In genomic region chr6:38007459-38007858, GRCm38 (mm10) we compare ENCODE assay signal across 8 mouse cellular contexts. TPM values are rescaled to one million over a fixed set of nuclear protein-coding genes. Genes with fewer than 3 reads are reported as not detected.
DNase-seq lines count a peak whose midpoint lies in the region; ATAC-seq and TF ChIP-seq lines count a peak whose summit lies in the region.

No protein-coding gene starts in this region.

- POLR2A ChIA-PET in Patski (lab: Charles Lee) = no interaction called here

- intact Hi-C loops in gastrocnemius, postnatal 14 days (cut with DNase I; ENCODE audit: low total_unique reads) = no loop called here

- H3K9me3 ChIP-seq in kidney, embryonic 16.5 days (ENCODE audit: low read length) = no peaks in the 10 kb centered on the region
- H3K9me3 ChIP-seq in liver, postnatal 0 days (ENCODE audit: low read length) = no peaks in the 10 kb centered on the region
- H3K9me3 ChIP-seq in neural tube, embryonic 15.5 days (replicated peaks) = no peaks in the 10 kb centered on the region

- no peak for TF ChIP-seq EP300 in liver, postnatal 0 days (IDR thresholded peaks at IDR 0.05; ENCODE audit: low read depth)

- in situ Hi-C loops in Patski (cut with MboI; ENCODE audit: low pct_unique_long_range_greater_than_20kb) = loop anchor here (10.0 kb wide), 1 partner anchor 147 kb away; no protein-coding TSS in a partner anchor

- no peak overlapping the region for H3K4me2 ChIP-seq in kidney, embryonic 16.5 days (replicated peaks; ENCODE audit: low read depth, low read length)
- no peak overlapping the region for H3K4me2 ChIP-seq in liver, postnatal 0 days (ENCODE audit: low read depth, low read length)
- H3K4me2 ChIP-seq in neural tube, embryonic 15.5 days = no peak overlapping the region

- CTCF ChIA-PET in Patski (lab: Charles Lee) = interaction anchor here (1.0 to 2.9 kb wide), 9 partner anchors 10 to 549 kb away, joined by 3 to 14 read pairs (median 3); no protein-coding TSS in a partner anchor

- TF ChIP-seq CTCF in Patski (IDR thresholded peaks at IDR 0.05) = peak; percentile 31
- peak; percentile 81 for TF ChIP-seq CTCF in liver, postnatal 0 days (IDR thresholded peaks at IDR 0.05; ENCODE audit: low read depth)

- no peak overlapping the region for H3K27ac ChIP-seq in kidney, embryonic 16.5 days (ENCODE audit: low read length)
- H3K27ac ChIP-seq in liver, postnatal 0 days (ENCODE audit: low read depth) = no peak overlapping the region
- H3K27ac ChIP-seq in neural tube, embryonic 15.5 days (replicated peaks) = no peak overlapping the region

- no peaks in the 10 kb centered on the region for H3K27me3 ChIP-seq in Patski
- H3K27me3 ChIP-seq in kidney, embryonic 16.5 days (ENCODE audit: insufficient read depth, low read length) = no peaks in the 10 kb centered on the region
- no peaks in the 10 kb centered on the region for H3K27me3 ChIP-seq in liver, postnatal 0 days (ENCODE audit: insufficient read depth, low read length)
- no peaks in the 10 kb centered on the region for H3K27me3 ChIP-seq in neural tube, embryonic 15.5 days (replicated peaks)

- no peak overlapping the region for H3K4me3 ChIP-seq in kidney, embryonic 16.5 days (ENCODE audit: low read length)
- H3K4me3 ChIP-seq in liver, postnatal 0 days (ENCODE audit: low read depth, low read length) = no peak overlapping the region
- H3K4me3 ChIP-seq in neural tube, embryonic 15.5 days (replicated peaks) = no peak overlapping the region

- ATAC-seq in Patski = no peak
- ATAC-seq in kidney, embryonic 16.5 days (ENCODE audit: low FRiP score, low TSS enrichment) = peak; percentile 76; the same call in 1 of the 2 replicates
- ATAC-seq in liver, postnatal 0 days = no peak
- ATAC-seq in neural tube, embryonic 15.5 days (ENCODE audit: low FRiP score) = peak; percentile 66
- no peak for ATAC-seq in inflammation-experienced regulatory T-cells, adult 6 months

- WGBS in kidney, embryonic 16.5 days = 11% methylated on average over 6 of the region's 6 CpGs
- WGBS in liver, postnatal 0 days (ENCODE audit: insufficient replicate concordance) = 10% methylated on average over 6 of the region's 6 CpGs
- WGBS in neural tube, embryonic 15.5 days = 19% methylated on average over 6 of the region's 6 CpGs

- H3K36me3 ChIP-seq in kidney, embryonic 16.5 days (ENCODE audit: insufficient read depth, low read length) = no peaks in the 10 kb centered on the region
- H3K36me3 ChIP-seq in liver, postnatal 0 days (replicated peaks; ENCODE audit: insufficient read depth, low read length) = no peaks in the 10 kb centered on the region
- no peaks in the 10 kb centered on the region for H3K36me3 ChIP-seq in neural tube, embryonic 15.5 days

- DNase-seq in CD8-positive naive resting alpha-beta T cell, adult 2 months (ENCODE audit: low read depth in 2 of 2, low spot score in 2 of 2) = peak; percentile 8 to 23
- DNase-seq in Patski (ENCODE audit: low read depth, low spot score) = peak; percentile 9
- peak; percentile 32 to 58 for DNase-seq in cerebellum, postnatal 25 days
- peak; percentile 25 for DNase-seq in gastrocnemius, postnatal 14 days
- peak; percentile 38 for DNase-seq in liver, postnatal 0 days

- H3K4me1 ChIP-seq in kidney, embryonic 16.5 days (ENCODE audit: insufficient read depth, low read length) = no peaks in the 10 kb centered on the region
- H3K4me1 ChIP-seq in liver, postnatal 0 days (ENCODE audit: insufficient read depth) = no peaks in the 10 kb centered on the region
- H3K4me1 ChIP-seq in neural tube, embryonic 15.5 days = no peaks in the 10 kb centered on the region

- no peak overlapping the region for H3K9ac ChIP-seq in kidney, embryonic 16.5 days (replicated peaks; ENCODE audit: low read length)
- no peak overlapping the region for H3K9ac ChIP-seq in liver, postnatal 0 days (replicated peaks)
- H3K9ac ChIP-seq in neural tube, embryonic 15.5 days (replicated peaks) = no peak overlapping the region

RNA-seq across cellular contexts. Expression of gene Svopl, which starts 39.3 kb away (rescaled TPM):
- polyA plus RNA-seq in Patski (2021) = not detected
- total RNA-seq in gastrocnemius, postnatal 14 days (2021) = under 1 TPM; 0.58 to 0.66 TPM
- polyA plus RNA-seq in kidney, embryonic 16.5 days (2015; fragmentation: Nextera tagmentation; extraction: Ambion mirVana) = 15.6 and 16.5 TPM in 2 replicates
- polyA plus RNA-seq in liver, postnatal 0 days (2015; fragmentation: Nextera tagmentation; extraction: Ambion mirVana) = 0.08 and 0.15 TPM in 2 replicates
- polyA plus RNA-seq in neural tube, embryonic 15.5 days (2015; fragmentation: Nextera tagmentation; extraction: Ambion mirVana) = 0.38 and 0.72 TPM in 2 replicates
- under 1 TPM in 1 of 3 experiments, not detected in 2; 0.19 TPM for polyA plus RNA-seq in inflammation-experienced regulatory T-cells, adult 6 months (2017; shearing (Covaris generic))

Comparison
In these comparisons a context has a peak if more than half of its experiments do, and no peak if none do; other contexts are left out.
1. ATAC-seq: peak in kidney, embryonic 16.5 days (single experiment) and neural tube, embryonic 15.5 days (single experiment); none in Patski (single experiment), liver, postnatal 0 days (single experiment) and inflammation-experienced regulatory T-cells, adult 6 months (single experiment).
2. Peak in every context shown above with its lines, with median percentiles within 50 percentile points of each other: DNase-seq.